Mouse (Mus musculus): ENCODE results near the gene 9930021J03Rik. TPM values are rescaled to one million over a fixed set of nuclear protein-coding genes. Genes with fewer than 3 reads are reported as not detected.

Gene 9930021J03Rik
- polyA plus RNA-seq, 1 experiment from 2014 or later, result 3.8 TPM

DNA sequence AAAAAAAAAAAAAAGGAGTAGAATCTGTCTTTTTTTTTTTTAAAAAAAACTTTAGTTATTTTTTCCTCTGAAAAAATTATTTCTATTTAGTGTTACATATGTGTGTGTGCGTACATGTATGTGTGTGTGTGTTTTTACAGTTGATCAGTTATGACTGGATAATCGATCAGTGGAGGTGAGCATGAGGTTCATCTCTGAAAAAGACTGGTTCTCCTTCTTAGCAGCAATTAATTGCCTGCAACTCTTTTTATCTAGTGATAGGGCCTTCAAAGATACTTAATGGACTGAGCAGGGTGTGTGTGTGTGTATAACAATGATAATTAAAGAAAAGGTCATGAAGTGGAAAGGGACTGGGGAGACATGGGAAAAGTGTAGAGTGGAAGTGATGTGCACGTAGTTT lies 54.8 kb downstream of the 9930021J03Rik start:
- H3K4me1 ChIP-seq (replicated peaks; ENCODE audit: control insufficient read depth, insufficient read depth, low read length), result no peaks in the 10 kb centered on the region
- no peak overlapping the region for H3K27ac ChIP-seq (ENCODE audit: low read length)
- no peak overlapping the region for H3K4me3 ChIP-seq (ENCODE audit: low read length)
- H3K9me3 ChIP-seq (ENCODE audit: control insufficient read depth, low read length), result no peaks in the 10 kb centered on the region
- WGBS, result 93% methylated on average over 3 of the region's 3 CpGs
- no peak overlapping the region for H3K9ac ChIP-seq (ENCODE audit: low read length)
- ATAC-seq (ENCODE audit: low read depth), result no peak
- no peaks in the 10 kb centered on the region for H3K27me3 ChIP-seq (ENCODE audit: control insufficient read depth, insufficient read depth, low read depth, low read length)
- no peak overlapping the region for H3K4me2 ChIP-seq (ENCODE audit: low read depth, low read length)
- 0 out of 2 replicates have a peak, but pooled peaks cover 4% of the 10 kb centered on the region for H3K36me3 ChIP-seq (ENCODE audit: control insufficient read depth, insufficient read depth, low read length)

DNA sequence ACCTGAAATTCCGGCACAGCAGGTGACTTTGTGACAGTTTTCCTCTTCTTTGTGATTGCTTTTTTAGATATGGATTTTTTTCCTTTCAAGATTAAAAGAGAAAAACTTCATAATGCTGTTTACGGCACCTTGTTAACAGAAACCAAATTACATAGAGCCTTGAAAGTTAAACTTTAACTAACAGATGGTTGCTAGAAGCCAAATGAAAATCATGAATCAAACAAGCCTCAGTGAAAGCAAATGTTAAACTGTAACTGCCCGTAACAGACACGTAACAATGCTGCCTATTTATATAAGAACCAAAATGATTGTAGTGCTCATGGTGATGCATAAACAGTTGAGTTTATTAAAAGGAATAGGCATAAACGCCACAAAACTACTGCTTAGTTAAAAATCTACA lies 62.3 kb downstream of the 9930021J03Rik start:
- Histone ChIP-seq H3K4me1 (replicated peaks; ENCODE audit: control insufficient read depth, insufficient read depth, low read length) (no peaks in the 10 kb centered on the region), H3K27me3 (ENCODE audit: control insufficient read depth, insufficient read depth, low read depth, low read length) (no peaks in the 10 kb centered on the region), H3K9ac (ENCODE audit: low read length) (no peak overlapping the region), H3K4me3 (ENCODE audit: low read length) (no peak overlapping the region), H3K36me3 (ENCODE audit: control insufficient read depth, insufficient read depth, low read length) (0 out of 2 replicates have a peak, but pooled peaks cover 2% of the 10 kb centered on the region), H3K9me3 (ENCODE audit: control insufficient read depth, low read length) (no peaks in the 10 kb centered on the region), H3K4me2 (ENCODE audit: low read depth, low read length) (no peak overlapping the region), H3K27ac (ENCODE audit: low read length) (no peak overlapping the region)
- 81% methylated on average over 5 of the region's 5 CpGs for WGBS
- ATAC-seq (ENCODE audit: low read depth), result no peak

DNA sequence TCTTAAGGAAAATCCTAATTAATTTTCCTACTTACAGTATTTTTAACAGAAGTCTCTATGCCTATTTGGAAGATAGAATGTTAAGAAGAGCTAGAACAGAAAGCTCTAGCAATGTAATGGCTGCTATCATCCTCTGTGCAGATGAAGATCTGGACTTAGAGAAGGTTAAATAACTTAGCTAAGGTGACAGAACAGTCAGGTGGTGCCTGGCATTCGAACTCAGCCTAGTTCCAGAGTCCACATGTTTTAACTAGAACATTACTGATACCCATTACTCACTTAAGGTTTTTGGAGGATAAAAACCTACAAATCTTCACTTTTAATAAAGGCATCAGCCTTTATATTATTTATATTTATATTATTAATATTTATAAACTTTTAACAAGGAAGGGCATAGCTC lies 65.1 kb downstream of the 9930021J03Rik start:
- Histone ChIP-seq H3K9me3 (ENCODE audit: control insufficient read depth, low read length) (no peaks in the 10 kb centered on the region), H3K4me1 (replicated peaks; ENCODE audit: control insufficient read depth, insufficient read depth, low read length) (no peaks in the 10 kb centered on the region), H3K27ac (ENCODE audit: low read length) (no peak overlapping the region), H3K9ac (ENCODE audit: low read length) (no peak overlapping the region), H3K36me3 (ENCODE audit: control insufficient read depth, insufficient read depth, low read length) (no peaks in the 10 kb centered on the region), H3K4me3 (ENCODE audit: low read length) (no peak overlapping the region), H3K4me2 (ENCODE audit: low read depth, low read length) (no peak overlapping the region), H3K27me3 (ENCODE audit: control insufficient read depth, insufficient read depth, low read depth, low read length) (no peaks in the 10 kb centered on the region)
- 90% methylated on average over 1 of the region's 1 CpGs for WGBS
- no peak for ATAC-seq (ENCODE audit: low read depth)

DNA sequence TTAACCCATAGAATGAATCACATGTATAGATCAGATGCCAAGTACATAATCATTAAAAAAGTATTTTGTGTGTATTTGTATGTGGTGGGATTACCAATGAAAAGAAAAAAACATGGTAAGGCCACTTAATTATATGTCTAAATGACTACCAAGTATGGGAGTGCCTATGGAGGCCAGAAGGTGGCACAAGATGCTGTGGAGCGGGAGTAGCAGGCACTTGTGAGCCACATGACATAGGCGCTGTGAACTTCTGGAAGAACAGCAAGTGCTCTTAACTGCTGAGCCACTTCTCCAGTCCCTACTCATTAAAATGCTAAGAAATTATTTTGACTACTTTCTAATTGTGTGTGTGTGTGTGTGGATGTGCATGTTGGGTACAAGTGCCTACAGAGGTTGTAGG lies 66.2 kb downstream of the 9930021J03Rik start:
- Histone ChIP-seq H3K27ac (ENCODE audit: low read length) (no peak overlapping the region), H3K36me3 (ENCODE audit: control insufficient read depth, insufficient read depth, low read length) (no peaks in the 10 kb centered on the region), H3K27me3 (ENCODE audit: control insufficient read depth, insufficient read depth, low read depth, low read length) (no peaks in the 10 kb centered on the region), H3K9ac (ENCODE audit: low read length) (no peak overlapping the region), H3K4me2 (ENCODE audit: low read depth, low read length) (no peak overlapping the region), H3K9me3 (ENCODE audit: control insufficient read depth, low read length) (no peaks in the 10 kb centered on the region), H3K4me3 (ENCODE audit: low read length) (no peak overlapping the region), H3K4me1 (replicated peaks; ENCODE audit: control insufficient read depth, insufficient read depth, low read length) (no peaks in the 10 kb centered on the region)
- no peak for ATAC-seq (ENCODE audit: low read depth)
- WGBS, result 79% methylated on average over 2 of the region's 2 CpGs

GRCm38 (mm10) chr19:29735421-29735820 lies 70.4 kb downstream of the 9930021J03Rik start:
- H3K4me3 ChIP-seq (ENCODE audit: low read length), result no peak overlapping the region
- H3K4me2 ChIP-seq (ENCODE audit: low read depth, low read length), result no peak overlapping the region
- H3K27ac ChIP-seq (ENCODE audit: low read length), result no peak overlapping the region
- ATAC-seq (ENCODE audit: low read depth), result no peak
- H3K9me3 ChIP-seq (ENCODE audit: control insufficient read depth, low read length), result no peaks in the 10 kb centered on the region
- no peaks in the 10 kb centered on the region for H3K27me3 ChIP-seq (ENCODE audit: control insufficient read depth, insufficient read depth, low read depth, low read length)
- H3K4me1 ChIP-seq (replicated peaks; ENCODE audit: control insufficient read depth, insufficient read depth, low read length), result no peaks in the 10 kb centered on the region
- H3K36me3 ChIP-seq (ENCODE audit: control insufficient read depth, insufficient read depth, low read length), result no peaks in the 10 kb centered on the region
- WGBS, result 84% methylated on average over 3 of the region's 3 CpGs
- H3K9ac ChIP-seq (ENCODE audit: low read length), result no peak overlapping the region

- Histone ChIP-seq H3K4me3 (ENCODE audit: low read length) (no peak overlapping the region), H3K9me3 (ENCODE audit: control insufficient read depth, low read length) (no peaks in the 10 kb centered on the region), H3K27me3 (ENCODE audit: control insufficient read depth, insufficient read depth, low read depth, low read length) (no peaks in the 10 kb centered on the region), H3K4me1 (replicated peaks; ENCODE audit: control insufficient read depth, insufficient read depth, low read length) (no peaks in the 10 kb centered on the region), H3K36me3 (ENCODE audit: control insufficient read depth, insufficient read depth, low read length) (peaks cover 27% of the 10 kb centered on the region), H3K9ac (ENCODE audit: low read length) (no peak overlapping the region), H3K4me2 (ENCODE audit: low read depth, low read length) (no peak overlapping the region), H3K27ac (ENCODE audit: low read length) (no peak overlapping the region)
- WGBS, result 97% methylated on average over 3 of the region's 3 CpGs
- no peak for ATAC-seq (ENCODE audit: low read depth)
These were observed 87.3 kb downstream of the 9930021J03Rik start for GRCm38 (mm10) chr19:29718476-29718875.

DNA sequence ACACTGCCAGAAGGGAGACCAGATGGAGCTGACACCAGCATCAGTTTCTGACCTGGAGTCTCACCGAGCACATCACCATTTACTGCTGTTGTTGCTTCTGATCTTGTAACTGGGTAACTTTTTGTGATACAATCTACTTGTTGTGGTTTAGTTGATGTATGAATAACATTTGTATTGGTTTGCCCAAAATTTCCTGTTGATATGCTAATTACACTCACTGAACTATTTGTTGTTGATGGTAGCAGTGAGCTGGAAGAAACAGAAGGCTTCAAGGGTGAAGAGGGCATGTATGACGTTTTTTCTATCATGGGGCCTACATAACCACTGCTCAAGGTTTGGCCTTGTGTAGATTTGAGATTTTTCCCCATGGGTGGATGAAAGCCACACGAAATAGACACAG lies 87.9 kb downstream of the 9930021J03Rik start:
- H3K4me1 ChIP-seq (replicated peaks; ENCODE audit: control insufficient read depth, insufficient read depth, low read length), result no peaks in the 10 kb centered on the region
- no peaks in the 10 kb centered on the region for H3K27me3 ChIP-seq (ENCODE audit: control insufficient read depth, insufficient read depth, low read depth, low read length)
- no peak overlapping the region for H3K9ac ChIP-seq (ENCODE audit: low read length)
- ATAC-seq (ENCODE audit: low read depth), result no peak
- H3K4me2 ChIP-seq (ENCODE audit: low read depth, low read length), result no peak overlapping the region
- H3K27ac ChIP-seq (ENCODE audit: low read length), result no peak overlapping the region
- H3K36me3 ChIP-seq (ENCODE audit: control insufficient read depth, insufficient read depth, low read length), result peaks cover 27% of the 10 kb centered on the region
- no peaks in the 10 kb centered on the region for H3K9me3 ChIP-seq (ENCODE audit: control insufficient read depth, low read length)
- no peak overlapping the region for H3K4me3 ChIP-seq (ENCODE audit: low read length)
- WGBS, result 87% methylated on average over 3 of the region's 3 CpGs

DNA sequence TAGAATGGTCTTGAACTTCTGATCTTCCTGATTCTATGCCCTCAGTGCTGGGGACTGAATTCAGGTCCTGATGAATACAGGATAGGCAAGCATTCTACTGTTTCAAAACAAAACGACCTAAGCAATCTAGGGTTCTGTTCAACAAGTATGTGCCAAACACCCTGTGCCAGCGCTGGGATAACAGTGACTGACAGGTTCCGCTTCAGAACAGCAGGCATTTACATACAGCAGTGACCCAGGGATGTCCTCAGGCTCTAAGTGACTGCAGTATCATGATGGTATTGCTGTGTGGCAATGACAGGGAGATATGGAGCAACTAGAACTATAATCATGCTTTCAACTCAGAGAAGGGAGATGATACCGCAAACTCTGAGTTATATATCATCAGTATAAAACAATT lies 92.3 kb downstream of the 9930021J03Rik start:
- H3K36me3 ChIP-seq (ENCODE audit: control insufficient read depth, insufficient read depth, low read length), result peaks cover 22% of the 10 kb centered on the region
- no peak overlapping the region for H3K27ac ChIP-seq (ENCODE audit: low read length)
- no peak overlapping the region for H3K9ac ChIP-seq (ENCODE audit: low read length)
- no peak overlapping the region for H3K4me2 ChIP-seq (ENCODE audit: low read depth, low read length)
- no peaks in the 10 kb centered on the region for H3K4me1 ChIP-seq (replicated peaks; ENCODE audit: control insufficient read depth, insufficient read depth, low read length)
- H3K9me3 ChIP-seq (ENCODE audit: control insufficient read depth, low read length), result no peaks in the 10 kb centered on the region
- 84% methylated on average over 4 of the region's 4 CpGs for WGBS
- no peak for ATAC-seq (ENCODE audit: low read depth)
- H3K4me3 ChIP-seq (ENCODE audit: low read length), result no peak overlapping the region
- no peaks in the 10 kb centered on the region for H3K27me3 ChIP-seq (ENCODE audit: control insufficient read depth, insufficient read depth, low read depth, low read length)

- no peaks in the 10 kb centered on the region for H3K9me3 ChIP-seq (ENCODE audit: control insufficient read depth, low read length)
- no peaks in the 10 kb centered on the region for H3K36me3 ChIP-seq (ENCODE audit: control insufficient read depth, insufficient read depth, low read length)
- H3K4me3 ChIP-seq (ENCODE audit: low read length), result no peak overlapping the region
- H3K9ac ChIP-seq (ENCODE audit: low read length), result no peak overlapping the region
- no peaks in the 10 kb centered on the region; the same call in 1 of the 2 replicates for H3K27me3 ChIP-seq (ENCODE audit: control insufficient read depth, insufficient read depth, low read depth, low read length)
- no peak overlapping the region for H3K27ac ChIP-seq (ENCODE audit: low read length)
- H3K4me2 ChIP-seq (ENCODE audit: low read depth, low read length), result no peak overlapping the region
- no peak for ATAC-seq (ENCODE audit: low read depth)
- WGBS, result 68% methylated on average over 3 of the region's 3 CpGs
- H3K4me1 ChIP-seq (replicated peaks; ENCODE audit: control insufficient read depth, insufficient read depth, low read length), result no peaks in the 10 kb centered on the region
These were observed 96.3 kb downstream of the 9930021J03Rik start for GRCm38 (mm10) chr19:29709461-29709860.

GRCm38 (mm10) chr19:29708461-29708860 lies 97.3 kb downstream of the 9930021J03Rik start:
- Histone ChIP-seq H3K27me3 (ENCODE audit: control insufficient read depth, insufficient read depth, low read depth, low read length) (peaks cover 3% of the 10 kb centered on the region), H3K4me1 (replicated peaks; ENCODE audit: control insufficient read depth, insufficient read depth, low read length) (no peaks in the 10 kb centered on the region), H3K9me3 (ENCODE audit: control insufficient read depth, low read length) (no peaks in the 10 kb centered on the region), H3K27ac (ENCODE audit: low read length) (no peak overlapping the region), H3K9ac (ENCODE audit: low read length) (no peak overlapping the region), H3K36me3 (ENCODE audit: control insufficient read depth, insufficient read depth, low read length) (no peaks in the 10 kb centered on the region), H3K4me2 (ENCODE audit: low read depth, low read length) (peak overlapping the region; percentile 50; the same call in 1 of the 2 replicates), H3K4me3 (ENCODE audit: low read length) (no peak overlapping the region)
- WGBS, result 42% methylated on average over 5 of the region's 5 CpGs
- no peak for ATAC-seq (ENCODE audit: low read depth)
